Mouse (Mus musculus) B cell, adult 2 months (primary cell): ENCODE data around the gene Myh13.

Source experiments
- DNase-seq, 2 experiments: peaks; one replicate each; pipeline ENCODE4 v3.0.0; 2022

The Myh13 gene

DNA sequence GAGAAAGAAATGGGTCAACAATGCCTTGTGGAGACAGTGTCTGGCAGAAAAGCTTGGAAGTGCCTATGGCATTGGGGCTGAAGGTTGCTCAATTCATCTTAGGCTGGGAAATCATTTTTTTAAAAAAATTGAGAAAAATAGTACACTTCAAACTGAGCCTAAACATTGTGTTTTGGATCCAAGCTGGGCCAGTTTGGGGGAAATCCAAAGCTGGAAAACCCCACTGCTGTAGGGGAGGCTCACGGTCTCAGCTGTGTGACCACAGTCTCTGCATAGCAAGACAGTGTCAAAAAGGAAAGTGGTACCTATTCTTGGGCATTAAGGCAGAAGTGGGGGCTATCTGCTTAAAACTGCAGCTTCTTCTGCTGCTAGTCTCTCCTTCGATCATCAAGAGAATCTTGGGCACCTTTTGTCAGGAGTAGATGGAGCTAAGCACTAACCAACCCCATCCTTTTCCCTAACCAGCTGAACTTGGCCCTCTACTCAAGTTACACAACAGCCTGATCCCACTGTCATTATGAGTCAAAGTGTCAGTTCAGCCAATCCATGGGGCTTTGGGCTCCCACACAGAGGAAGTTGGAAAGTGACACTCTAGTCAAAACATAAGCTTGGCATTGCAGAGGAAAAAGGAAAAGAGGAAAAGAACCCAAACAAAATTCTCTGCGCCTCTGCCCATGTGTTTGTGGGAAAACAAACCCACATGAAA, 69.4 kb downstream of the Myh13 start:
- DNase-seq: no peak

DNA sequence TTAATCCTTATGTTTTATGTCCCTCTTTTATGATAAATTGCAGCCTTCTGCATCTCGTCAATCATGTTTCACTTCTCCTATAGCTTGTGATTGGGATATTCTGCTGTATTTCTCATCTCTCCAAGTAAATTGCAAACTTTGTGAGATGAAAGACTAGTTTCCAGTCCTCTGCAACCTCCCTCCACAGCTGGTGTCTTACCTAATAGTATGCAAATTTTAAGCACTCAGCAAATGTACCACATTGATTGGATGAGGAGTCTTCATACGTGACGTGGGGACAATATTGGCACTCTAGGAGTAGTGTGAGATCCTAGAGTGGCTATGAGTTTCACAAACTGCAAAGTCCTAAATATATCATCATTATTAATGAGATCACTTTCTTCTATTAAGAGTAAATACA, 70.9 kb downstream of the Myh13 start:
- no peak for DNase-seq

DNA sequence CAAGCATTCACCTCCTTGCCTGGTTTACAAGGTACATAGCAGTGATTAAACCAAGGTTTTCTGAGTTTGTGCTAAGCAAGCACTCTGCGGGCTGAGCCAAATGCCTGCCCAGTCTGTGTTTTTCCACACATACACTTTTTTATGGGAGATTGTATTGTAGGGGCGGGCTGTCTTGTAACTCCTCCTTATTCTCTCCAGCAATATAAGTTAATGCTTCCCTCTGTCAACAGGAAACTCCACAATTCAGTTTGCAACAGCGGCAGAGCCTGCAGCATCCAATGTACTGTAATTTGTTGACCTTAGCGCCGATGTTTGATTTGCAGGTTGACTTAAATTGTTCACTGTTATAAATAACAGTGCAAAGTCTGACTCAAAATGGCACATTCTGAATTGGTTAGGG, 79.5 kb downstream of the Myh13 start:
- no peak for DNase-seq

DNA sequence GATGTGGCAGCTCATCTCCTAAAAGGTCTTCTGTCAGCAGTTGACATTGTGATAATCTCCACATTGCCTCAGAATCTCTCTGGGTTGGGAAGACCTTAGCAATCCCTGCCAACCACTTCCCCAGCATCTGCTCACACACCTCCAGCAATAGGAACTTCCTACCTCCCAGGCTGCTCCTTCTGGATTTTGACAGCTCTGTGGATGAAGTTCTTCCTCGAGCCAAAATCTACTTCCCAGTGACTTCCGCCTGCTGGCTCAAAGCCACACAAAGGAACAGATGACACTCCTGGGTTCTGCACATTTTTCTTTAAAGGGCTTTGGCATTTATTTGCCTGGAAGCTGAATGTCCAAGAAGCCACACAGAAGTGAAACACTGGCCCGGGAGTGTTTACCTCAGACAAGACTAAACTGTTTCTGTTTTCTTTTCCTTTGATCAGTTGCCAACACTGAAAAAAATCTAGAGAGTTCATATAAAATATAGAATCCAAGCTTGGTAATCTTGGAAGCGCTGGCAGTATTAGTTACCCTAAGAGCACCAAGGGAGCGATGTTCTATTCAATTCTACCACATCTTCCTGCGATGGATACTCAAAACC, 93.0 kb downstream of the Myh13 start:
- no peak for DNase-seq
